Mouse (Mus musculus) kidney, embryonic 14.5 days (tissue): ENCODE measurements around the gene Pbx2. TPM values are rescaled to one million over a fixed set of nuclear protein-coding genes. Genes with fewer than 3 reads are reported as not detected.
A peak's percentile ranks its signal among the peaks of the same experiment; 100 is the strongest.

Experiments
- ATAC-seq: fragments of 200-750 bp; cut with Nextera tagmentation; 2 replicates; pipeline ENCODE4 v1.8.0; 2017; ENCODE audit warnings: moderate number of reproducible peaks, mild to moderate bottlenecking, moderate TSS enrichment, moderate library complexity; ENCODE audit not compliant: low FRiP score, low TSS enrichment
- H3K27ac ChIP-seq: fragments of 300-500 bp; sonication (generic); 2 replicates; pipeline ENCODE4 v1.5.1; 2014; ENCODE audit warnings: low read depth, mild to moderate bottlenecking, low read length, moderate library complexity, mixed read lengths
- H3K27me3 ChIP-seq: fragments of 300-500 bp; sonication (generic); 2 replicates; pipeline ENCODE4 v1.6.1; 2014; ENCODE audit warnings: mild to moderate bottlenecking, low read length; ENCODE audit not compliant: control insufficient read depth, insufficient read depth
- H3K36me3 ChIP-seq: fragments of 300-500 bp; sonication (generic); 2 replicates; pipeline ENCODE4 v1.6.1; 2014; ENCODE audit warnings: low read length, mixed read lengths; ENCODE audit not compliant: control insufficient read depth, insufficient read depth
- H3K4me1 ChIP-seq: fragments of 300-500 bp; sonication (generic); 2 replicates; pipeline ENCODE4 v1.6.1; 2014; ENCODE audit warnings: low read length, mixed read lengths; ENCODE audit not compliant: control insufficient read depth, insufficient read depth
- H3K4me2 ChIP-seq: fragments of 300-500 bp; sonication (generic); replicated peaks from 2 replicates; pipeline ENCODE4 v1.6.1; 2014; ENCODE audit warnings: low read depth, mild to moderate bottlenecking, low read length
- H3K4me3 ChIP-seq: fragments of 300-500 bp; sonication (generic); 2 replicates; pipeline ENCODE4 v1.5.1; 2014; ENCODE audit warnings: mild to moderate bottlenecking, low read length
- H3K9ac ChIP-seq: fragments of 300-500 bp; sonication (generic); 2 replicates; pipeline ENCODE4 v1.6.1; 2014; ENCODE audit warnings: low read depth, mild to moderate bottlenecking, low read length, moderate library complexity
- H3K9me3 ChIP-seq: fragments of 300-500 bp; sonication (generic); 2 replicates; pipeline ENCODE4 v1.6.1; 2016; ENCODE audit warnings: low read length; ENCODE audit not compliant: control insufficient read depth
- WGBS: fragments of 180-500 bp; shearing (Covaris S2); extraction: QIAGEN DNeasy Blood & Tissue Kit; methylation state at CpG from one replicate; pipeline ENCODE4 v1.1.7; 2014; 5-methylcytosine and 5-hydroxymethylcytosine counted together
- polyA plus RNA-seq: library from polyadenylated mRNA; unstranded; fragments of >200 nt; fragmentation: Nextera tagmentation; extraction: Ambion mirVana; gene quantifications from 2 replicates; pipeline ENCODE4 v1.2.1, GENCODE M21; 2014

Pbx2 gene
- polyA plus RNA-seq, 1 experiment from 2014 or later, result 17.8 TPM

- H3K9me3 ChIP-seq, result no peaks in the 10 kb centered on the region
- peak overlapping the region; percentile 74 for H3K9ac ChIP-seq
- no peaks in the 10 kb centered on the region for H3K27me3 ChIP-seq
- H3K4me3 ChIP-seq, result peak overlapping the region; percentile 67
- H3K4me1 ChIP-seq, result peaks cover 24% of the 10 kb centered on the region
- ATAC-seq, result no peak
- WGBS, result 39% methylated on average over 10 of the region's 10 CpGs
- H3K36me3 ChIP-seq, result peaks cover 16% of the 10 kb centered on the region; the same call in 1 of the 2 replicates
- peak overlapping the region; percentile 66 for H3K4me2 ChIP-seq
- H3K27ac ChIP-seq, result no peak overlapping the region; the same call in 1 of the 2 replicates
Measured at GRCm38 (mm10) chr17:34645256-34645829, 54.3 kb downstream of the Pbx2 start.

DNA sequence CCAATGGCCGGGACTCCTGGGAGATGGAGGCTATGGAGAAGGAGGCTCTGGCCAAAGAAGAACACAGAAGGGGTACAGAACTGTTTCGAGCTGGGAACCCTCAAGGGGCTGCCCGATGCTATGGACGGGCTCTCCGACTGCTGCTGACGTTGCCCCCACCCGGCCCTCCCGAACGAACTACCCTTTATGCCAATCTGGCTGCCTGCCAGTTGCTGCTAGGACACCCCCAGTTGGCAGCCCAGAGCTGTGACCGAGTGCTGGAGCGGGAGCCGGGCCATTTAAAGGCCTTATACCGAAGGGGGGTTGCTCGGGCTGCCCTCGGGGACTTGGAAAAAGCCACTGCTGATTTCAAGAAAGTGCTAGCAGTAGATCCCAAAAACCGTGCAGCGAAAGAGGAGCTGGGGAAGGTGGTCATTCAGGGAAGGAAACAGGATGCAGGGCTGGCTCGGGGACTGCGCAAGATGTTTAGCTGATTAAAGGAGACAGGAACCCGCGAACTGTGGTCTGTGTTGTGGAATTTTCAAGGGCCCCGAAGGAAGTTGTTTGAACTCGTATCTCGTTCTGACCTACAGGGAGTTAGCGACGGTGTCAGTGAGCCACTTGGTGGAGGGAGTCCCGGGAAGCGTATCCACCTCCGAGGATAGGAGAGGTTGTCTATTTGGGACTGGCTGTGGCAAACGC lies 54.9 kb downstream of the Pbx2 start:
- ATAC-seq, result no peak
- H3K4me3 ChIP-seq, result no peak overlapping the region
- H3K4me1 ChIP-seq, result peaks cover 18% of the 10 kb centered on the region
- no peak overlapping the region for H3K27ac ChIP-seq
- H3K9me3 ChIP-seq, result no peaks in the 10 kb centered on the region
- H3K4me2 ChIP-seq, result peak overlapping the region; percentile 66
- WGBS, result 91% methylated on average over 30 of the region's 30 CpGs
- peaks cover 22% of the 10 kb centered on the region; the same call in 1 of the 2 replicates for H3K36me3 ChIP-seq
- no peak overlapping the region for H3K9ac ChIP-seq
- no peaks in the 10 kb centered on the region for H3K27me3 ChIP-seq

Other genes with a start within 250 kb of the Pbx2 start
- gene Btnl2, start 236.4 kb upstream of the Pbx2 start, polyA plus RNA-seq, result 0.14 TPM in 1 of 2 replicates, not detected in the other
- not detected in 2 replicates for gene Btnl1, start 214.1 kb upstream of the Pbx2 start, polyA plus RNA-seq
- 0.74 and 1.9 TPM in 2 replicates for gene BC051142, start 192.4 kb upstream of the Pbx2 start, polyA plus RNA-seq
- gene Btnl4, start 113.9 kb upstream of the Pbx2 start, polyA plus RNA-seq, result not detected in 2 replicates
- not detected in 2 replicates for gene Btnl6, start 73.9 kb upstream of the Pbx2 start, polyA plus RNA-seq
- 9.7 and 11.2 TPM in 2 replicates for gene Notch4, start 27.0 kb upstream of the Pbx2 start, polyA plus RNA-seq
- gene Gpsm3, start 1.5 kb upstream of the Pbx2 start, polyA plus RNA-seq, result 19.3 and 21.4 TPM in 2 replicates
- gene Ager, start 6.6 kb downstream of the Pbx2 start, polyA plus RNA-seq, result 5.8 and 6.6 TPM in 2 replicates
- gene Rnf5, start 12.4 kb downstream of the Pbx2 start, polyA plus RNA-seq, result 118 and 139 TPM in 2 replicates
- 61.7 and 75.3 TPM in 2 replicates for gene Agpat1, start 13.0 kb downstream of the Pbx2 start, polyA plus RNA-seq
- 3.2 and 3.6 TPM in 2 replicates for gene Egfl8, start 24.7 kb downstream of the Pbx2 start, polyA plus RNA-seq
- 33.5 and 39.1 TPM in 2 replicates for gene Ppt2, start 37.2 kb downstream of the Pbx2 start, polyA plus RNA-seq
- gene Prrt1, start 38.3 kb downstream of the Pbx2 start, polyA plus RNA-seq, result 0.16 and 0.18 TPM in 2 replicates
- gene Fkbpl, start 53.5 kb downstream of the Pbx2 start, polyA plus RNA-seq, result 14.8 and 16.5 TPM in 2 replicates
- 54.6 and 61.7 TPM in 2 replicates for gene Atf6b, start 55.9 kb downstream of the Pbx2 start, polyA plus RNA-seq
- 0.15 and 0.26 TPM in 2 replicates for gene Tnxb, start 79.3 kb downstream of the Pbx2 start, polyA plus RNA-seq
- not detected in 2 replicates for gene C4b, start 152.6 kb downstream of the Pbx2 start, polyA plus RNA-seq
- not detected in 2 replicates for gene Cyp21a1, start 213.3 kb downstream of the Pbx2 start, polyA plus RNA-seq
- gene Stk19, start 245.7 kb downstream of the Pbx2 start, polyA plus RNA-seq, result 25.2 and 28.7 TPM in 2 replicates
- gene Dxo, start 245.8 kb downstream of the Pbx2 start, polyA plus RNA-seq, result 55.7 and 66.4 TPM in 2 replicates